Mouse (Mus musculus) G1E (cell line): ENCODE measurements around the gene Oosp1. TPM values are rescaled to one million over a fixed set of nuclear protein-coding genes. Genes with fewer than 3 reads are reported as not detected.

Experiments used
- ATAC-seq: 2 replicates; pipeline ENCODE4 v1.8.0; 2016; ENCODE audit warnings: mild to moderate bottlenecking; ENCODE audit not compliant: insufficient number of reproducible peaks, poor library complexity, low FRiP score, severe bottlenecking; ENCODE audit errors: extremely low read depth
- DNase-seq: peaks from one replicate; pipeline ENCODE4 v3.0.0; 2012; ENCODE audit warnings: low spot score
- H3K27me3 ChIP-seq: 2 replicates; pipeline ENCODE4 v1.6.1; 2012; ENCODE audit warnings: mild to moderate bottlenecking, low read length, inconsistent platforms; ENCODE audit not compliant: insufficient read depth
- H3K36me3 ChIP-seq: replicated peaks from 2 replicates; pipeline ENCODE3; 2012; ENCODE audit warnings: mild to moderate bottlenecking, inconsistent platforms
- H3K4me1 ChIP-seq: 2 replicates; pipeline ENCODE4 v1.6.1; 2012; ENCODE audit warnings: low read depth, low read length, inconsistent platforms, mixed read lengths; ENCODE audit not compliant: insufficient read depth
- H3K4me3 ChIP-seq: 2 replicates; pipeline ENCODE4 v1.5.1; 2012; ENCODE audit warnings: low read depth, mild to moderate bottlenecking, inconsistent platforms, low read length, moderate library complexity, mixed read lengths
- H3K9me3 ChIP-seq: replicated peaks from 2 replicates; pipeline ENCODE4 v1.6.1; 2012; ENCODE audit warnings: inconsistent platforms
- CTCF ChIP-seq: IDR thresholded peaks from 2 replicates; pipeline ENCODE4 v1.5.1; 2012; ENCODE audit warnings: low read depth, low read length, inconsistent platforms, mixed read lengths
- GATA1 ChIP-seq: IDR thresholded peaks from 2 replicates; pipeline ENCODE4 v1.6.1; 2012; ENCODE audit warnings: borderline replicate concordance, low read length, inconsistent platforms, mixed read lengths
- GATA2 ChIP-seq: IDR thresholded peaks from 2 replicates; pipeline ENCODE4 v1.6.1; 2012; ENCODE audit warnings: low read depth, low read length, inconsistent platforms, borderline replicate concordance
- POLR2AphosphoS5 ChIP-seq: IDR thresholded peaks from 2 replicates; pipeline ENCODE4 v1.6.1; 2012; ENCODE audit warnings: low read depth, low read length, inconsistent platforms; ENCODE audit not compliant: insufficient replicate concordance
- TAL1 ChIP-seq: conservative IDR thresholded peaks from 2 replicates; pipeline ENCODE4 v1.6.1; 2012; ENCODE audit warnings: low read depth, low read length, inconsistent platforms, mixed read lengths
- polyA plus RNA-seq: library from polyadenylated mRNA; stranded (reverse); fragments of >175 nt; gene quantifications from 2 replicates; pipeline ENCODE4 v1.2.3, GENCODE M21; 2012
- total RNA-seq, 2 experiments: library from RNA; stranded (forward) in 1 of 2; stranded (reverse) in 1 of 2; fragments of 200-1000 nt in 1 of 2; fragments of >200 nt in 1 of 2; fragmentation: Nextera tagmentation in 1 of 2; gene quantifications; 2 replicates each; pipeline ENCODE4 v1.2.3; 2014 to 2017

Gene Oosp1
- total and polyA plus RNA-seq, 3 experiments, result 0.11 TPM; not detected in 2

DNA sequence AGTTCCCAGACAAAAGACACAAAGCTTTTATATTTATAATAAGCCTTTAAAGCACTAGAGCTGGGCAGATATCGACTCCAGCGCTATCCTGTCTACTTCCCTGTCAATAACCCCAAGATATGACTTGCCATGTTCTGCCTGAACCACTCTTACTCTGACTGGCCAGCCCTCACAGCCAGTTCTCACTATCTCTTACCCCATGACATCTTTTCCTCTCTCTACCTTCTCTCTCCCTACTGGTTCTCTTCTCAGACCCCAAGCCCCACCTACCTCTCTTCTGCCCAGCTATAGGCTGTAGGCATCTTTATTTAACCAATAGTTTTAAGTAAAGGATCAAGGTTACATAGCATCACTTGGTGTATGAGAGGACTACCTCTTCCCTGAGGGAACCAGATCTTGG, 56.6 kb downstream of the Oosp1 start:
- ATAC-seq (no peak), DNase-seq (no peak)
- Histone ChIP-seq H3K27me3 (no peaks in the 10 kb centered on the region), H3K9me3 (no peaks in the 10 kb centered on the region), H3K4me3 (no peak overlapping the region), H3K4me1 (peaks cover 33% of the 10 kb centered on the region), H3K36me3 (no peaks in the 10 kb centered on the region)
- TF ChIP-seq POLR2AphosphoS5 (no peak), CTCF (no peak), TAL1 (no peak), GATA1 (no peak), GATA2 (no peak)

DNA sequence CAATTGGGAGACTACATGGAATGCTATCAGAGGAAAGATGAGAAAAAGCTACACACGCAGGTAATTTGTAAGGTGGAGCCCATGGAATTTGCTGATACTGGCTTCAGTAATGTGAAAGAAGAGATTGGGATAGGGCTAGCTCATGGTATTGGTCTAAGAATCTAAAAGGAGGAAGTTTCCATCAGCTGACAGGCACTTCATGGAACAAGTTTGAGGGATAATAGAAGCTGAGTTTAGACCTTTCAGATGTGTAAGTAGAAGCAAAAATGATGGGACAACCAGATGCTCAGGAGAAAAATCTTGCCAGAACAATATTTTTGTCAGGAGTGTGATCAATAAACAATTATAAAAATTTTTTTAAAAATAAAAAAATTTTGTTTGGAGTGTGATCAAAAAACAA, 57.2 kb downstream of the Oosp1 start:
- no peaks in the 10 kb centered on the region for H3K36me3 ChIP-seq
- peaks cover 29% of the 10 kb centered on the region for H3K4me1 ChIP-seq
- no peaks in the 10 kb centered on the region for H3K27me3 ChIP-seq
- ATAC-seq (no peak), DNase-seq (no peak)
- H3K9me3 ChIP-seq, result no peaks in the 10 kb centered on the region
- TF ChIP-seq GATA2 (no peak), CTCF (no peak), TAL1 (no peak), POLR2AphosphoS5 (no peak), GATA1 (no peak)
- no peak overlapping the region for H3K4me3 ChIP-seq

DNA sequence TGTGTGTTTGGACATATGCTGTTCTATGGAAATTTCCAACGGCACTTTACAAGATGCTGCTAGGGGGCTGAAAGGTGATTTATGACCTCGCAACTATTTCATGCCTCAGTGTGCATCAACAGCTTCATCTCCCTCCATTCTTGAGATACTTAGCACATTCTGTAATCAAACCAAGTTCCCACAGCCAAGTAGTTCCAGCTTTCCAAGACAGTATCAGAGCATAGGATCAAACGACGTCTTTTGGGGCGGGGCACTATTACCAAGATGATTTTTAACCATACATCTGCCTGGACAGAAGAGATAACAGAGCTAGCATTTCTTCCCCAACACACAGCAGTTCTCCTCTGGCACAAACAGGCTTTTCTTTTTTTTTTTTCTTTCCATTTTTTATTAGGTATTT, 65.7 kb downstream of the Oosp1 start:
- no peaks in the 10 kb centered on the region for H3K9me3 ChIP-seq
- H3K27me3 ChIP-seq, result no peaks in the 10 kb centered on the region
- H3K36me3 ChIP-seq, result no peaks in the 10 kb centered on the region
- peak; percentile 53 for TF ChIP-seq TAL1
- no peak for TF ChIP-seq GATA1
- no peak for DNase-seq
- ATAC-seq, result no peak; the same call in 1 of the 2 replicates
- H3K4me3 ChIP-seq, result no peak overlapping the region; the same call in 1 of the 2 replicates
- H3K4me1 ChIP-seq, result peaks cover 30% of the 10 kb centered on the region

GRCm38 (mm10) chr19:11624800-11625199, 66.2 kb downstream of the Oosp1 start:
- no peaks in the 10 kb centered on the region for H3K9me3 ChIP-seq
- TF ChIP-seq GATA2 (no peak), TAL1 (no peak), GATA1 (no peak), CTCF (no peak), POLR2AphosphoS5 (no peak)
- peaks cover 32% of the 10 kb centered on the region for H3K4me1 ChIP-seq
- no peaks in the 10 kb centered on the region for H3K36me3 ChIP-seq
- ATAC-seq (no peak), DNase-seq (no peak)
- no peak overlapping the region; the same call in 1 of the 2 replicates for H3K4me3 ChIP-seq
- no peaks in the 10 kb centered on the region for H3K27me3 ChIP-seq

- Histone ChIP-seq H3K4me1 (peaks cover 39% of the 10 kb centered on the region), H3K27me3 (no peaks in the 10 kb centered on the region), H3K9me3 (no peaks in the 10 kb centered on the region), H3K36me3 (no peaks in the 10 kb centered on the region), H3K4me3 (no peak within 1 kb of the TSS)
- DNase-seq (no peak), ATAC-seq (no peak)
- TF ChIP-seq GATA1, result no peak
- no peak for TF ChIP-seq POLR2AphosphoS5
- TF ChIP-seq CTCF, result no peak
- no peak for TF ChIP-seq TAL1
- TF ChIP-seq GATA2, result no peak
These were observed 67.4 kb downstream of the Oosp1 start, which contains the start of gene Ms4a2 for GRCm38 (mm10) chr19:11623551-11623950. Gene Ms4a2, minus strand, starts transcription at chr19:11623719.

- Histone ChIP-seq H3K36me3 (no peaks in the 10 kb centered on the region), H3K4me1 (peaks cover 43% of the 10 kb centered on the region), H3K27me3 (no peaks in the 10 kb centered on the region), H3K4me3 (no peak overlapping the region), H3K9me3 (no peaks in the 10 kb centered on the region)
- no peak for TF ChIP-seq TAL1
- TF ChIP-seq POLR2AphosphoS5, result no peak
- TF ChIP-seq GATA1, result no peak
- no peak for TF ChIP-seq CTCF
- no peak for TF ChIP-seq GATA2
- ATAC-seq (no peak), DNase-seq (no peak)
These were observed 73.0 kb downstream of the Oosp1 start for GRCm38 (mm10) chr19:11617983-11618382.

Other genes with a start within 250 kb of the Oosp1 start
- gene Ms4a4b, start 247.6 kb downstream of the Oosp1 start, total RNA-seq (2014; fragmentation: Nextera tagmentation), result not detected in 2 replicates
- gene Ms4a4b, start 247.6 kb downstream of the Oosp1 start, total RNA-seq (2017), result 0.06 and 0.27 TPM in 2 replicates
- not detected in 2 replicates for gene Ms4a4b, start 247.6 kb downstream of the Oosp1 start, polyA plus RNA-seq
- 0.78 TPM in 1 of 2 replicates, not detected in the other for gene Ms4a6c, start 221.8 kb downstream of the Oosp1 start, total RNA-seq (2014; fragmentation: Nextera tagmentation)
- gene Ms4a6c, start 221.8 kb downstream of the Oosp1 start, total RNA-seq (2017), result 1.9 and 2.6 TPM in 2 replicates
- gene Ms4a6c, start 221.8 kb downstream of the Oosp1 start, polyA plus RNA-seq, result 0.03 TPM in 2 replicates
- 1.4 and 2.1 TPM in 2 replicates for gene Gm8369, start 205.2 kb downstream of the Oosp1 start, total RNA-seq (2014; fragmentation: Nextera tagmentation)
- 0.87 and 0.98 TPM in 2 replicates for gene Gm8369, start 205.2 kb downstream of the Oosp1 start, total RNA-seq (2017)
- not detected in 2 replicates for gene Gm8369, start 205.2 kb downstream of the Oosp1 start, polyA plus RNA-seq
- 0.23 TPM in 1 of 2 replicates, not detected in the other for gene Ms4a6b, start 174.6 kb downstream of the Oosp1 start, total RNA-seq (2014; fragmentation: Nextera tagmentation)
- gene Ms4a6b, start 174.6 kb downstream of the Oosp1 start, total RNA-seq (2017), result 2.5 and 3.1 TPM in 2 replicates
- 0.21 TPM in 1 of 2 replicates, not detected in the other for gene Ms4a6b, start 174.6 kb downstream of the Oosp1 start, polyA plus RNA-seq
- gene Ms4a4d, start 154.3 kb downstream of the Oosp1 start, total RNA-seq (2014; fragmentation: Nextera tagmentation), result not detected in 2 replicates
- gene Ms4a4d, start 154.3 kb downstream of the Oosp1 start, total RNA-seq (2017), result 0.16 TPM in 1 of 2 replicates, not detected in the other
- not detected in 2 replicates for gene Ms4a4d, start 154.3 kb downstream of the Oosp1 start, polyA plus RNA-seq
- gene Ms4a6d, start 86.3 kb downstream of the Oosp1 start, total RNA-seq (2014; fragmentation: Nextera tagmentation), result 1.4 TPM in 1 of 2 replicates, not detected in the other
- gene Ms4a6d, start 86.3 kb downstream of the Oosp1 start, total RNA-seq (2017), result 2.2 and 3.1 TPM in 2 replicates
- 0.05 TPM in 1 of 2 replicates, not detected in the other for gene Ms4a6d, start 86.3 kb downstream of the Oosp1 start, polyA plus RNA-seq
- gene Ms4a2, start 67.4 kb downstream of the Oosp1 start, total RNA-seq (2014; fragmentation: Nextera tagmentation), result 1.3 and 1.4 TPM in 2 replicates
- 19.1 and 20.6 TPM in 2 replicates for gene Ms4a2, start 67.4 kb downstream of the Oosp1 start, total RNA-seq (2017)
- 0.03 TPM in 1 of 2 replicates, not detected in the other for gene Ms4a2, start 67.4 kb downstream of the Oosp1 start, polyA plus RNA-seq
- not detected in 2 replicates for gene Ms4a3, start 50.3 kb downstream of the Oosp1 start, total RNA-seq (2014; fragmentation: Nextera tagmentation)
- gene Ms4a3, start 50.3 kb downstream of the Oosp1 start, total RNA-seq (2017), result 0.35 TPM in 1 of 2 replicates, not detected in the other
- gene Ms4a3, start 50.3 kb downstream of the Oosp1 start, polyA plus RNA-seq, result not detected in 2 replicates
- gene Oosp2, start 30.6 kb downstream of the Oosp1 start, total RNA-seq (2014; fragmentation: Nextera tagmentation), result not detected in 2 replicates
- not detected in 2 replicates for gene Oosp2, start 30.6 kb downstream of the Oosp1 start, total RNA-seq (2017)
- gene Oosp2, start 30.6 kb downstream of the Oosp1 start, polyA plus RNA-seq, result not detected in 2 replicates
- gene Oosp3, start 5.9 kb upstream of the Oosp1 start, total RNA-seq (2014; fragmentation: Nextera tagmentation), result not detected in 2 replicates
- gene Oosp3, start 5.9 kb upstream of the Oosp1 start, total RNA-seq (2017), result not detected in 2 replicates
- not detected in 2 replicates for gene Oosp3, start 5.9 kb upstream of the Oosp1 start, polyA plus RNA-seq
- gene Gif, start 56.4 kb upstream of the Oosp1 start, total RNA-seq (2014; fragmentation: Nextera tagmentation), result not detected in 2 replicates
- gene Gif, start 56.4 kb upstream of the Oosp1 start, total RNA-seq (2017), result 0.06 TPM in 1 of 2 replicates, not detected in the other
- gene Gif, start 56.4 kb upstream of the Oosp1 start, polyA plus RNA-seq, result not detected in 2 replicates
- gene Mrpl16, start 79.2 kb upstream of the Oosp1 start, total RNA-seq (2014; fragmentation: Nextera tagmentation), result 42.2 and 53.1 TPM in 2 replicates
- 68.5 and 91.4 TPM in 2 replicates for gene Mrpl16, start 79.2 kb upstream of the Oosp1 start, total RNA-seq (2017)
- gene Mrpl16, start 79.2 kb upstream of the Oosp1 start, polyA plus RNA-seq, result 10.1 and 27.1 TPM in 2 replicates
- gene Stx3, start 128.3 kb upstream of the Oosp1 start, total RNA-seq (2014; fragmentation: Nextera tagmentation), result not detected in 2 replicates
- gene Stx3, start 128.3 kb upstream of the Oosp1 start, total RNA-seq (2017), result 1.3 and 1.9 TPM in 2 replicates
- gene Stx3, start 128.3 kb upstream of the Oosp1 start, polyA plus RNA-seq, result not detected in 2 replicates
- not detected in 2 replicates for gene Olfr1417, start 148.1 kb upstream of the Oosp1 start, total RNA-seq (2014; fragmentation: Nextera tagmentation)
- gene Olfr1417, start 148.1 kb upstream of the Oosp1 start, total RNA-seq (2017), result 0.05 and 0.29 TPM in 2 replicates
- not detected in 2 replicates for gene Olfr1417, start 148.1 kb upstream of the Oosp1 start, polyA plus RNA-seq
- gene Olfr1418, start 169.9 kb upstream of the Oosp1 start, total RNA-seq (2014; fragmentation: Nextera tagmentation), result not detected in 2 replicates
- gene Olfr1418, start 169.9 kb upstream of the Oosp1 start, total RNA-seq (2017), result 0.11 and 0.17 TPM in 2 replicates
- not detected in 2 replicates for gene Olfr1418, start 169.9 kb upstream of the Oosp1 start, polyA plus RNA-seq
- gene Olfr1419, start 184.0 kb upstream of the Oosp1 start, total RNA-seq (2014; fragmentation: Nextera tagmentation), result not detected in 2 replicates
- gene Olfr1419, start 184.0 kb upstream of the Oosp1 start, total RNA-seq (2017), result 0.22 TPM in 1 of 2 replicates, not detected in the other
- not detected in 2 replicates for gene Olfr1419, start 184.0 kb upstream of the Oosp1 start, polyA plus RNA-seq
- not detected in 2 replicates for gene Olfr1420, start 195.4 kb upstream of the Oosp1 start, total RNA-seq (2014; fragmentation: Nextera tagmentation)
- gene Olfr1420, start 195.4 kb upstream of the Oosp1 start, total RNA-seq (2017), result 0.17 and 0.38 TPM in 2 replicates
- not detected in 2 replicates for gene Olfr1420, start 195.4 kb upstream of the Oosp1 start, polyA plus RNA-seq
- gene Patl1, start 221.2 kb upstream of the Oosp1 start, total RNA-seq (2014; fragmentation: Nextera tagmentation), result 59.4 and 65.8 TPM in 2 replicates
- 19.0 and 20.4 TPM in 2 replicates for gene Patl1, start 221.2 kb upstream of the Oosp1 start, total RNA-seq (2017)
- gene Patl1, start 221.2 kb upstream of the Oosp1 start, polyA plus RNA-seq, result 15.8 and 17.7 TPM in 2 replicates